Mouse (Mus musculus): ENCODE results near the gene Dao. TPM values are rescaled to one million over a fixed set of nuclear protein-coding genes. Genes with fewer than 3 reads are reported as not detected.

Gene Dao
- polyA plus RNA-seq, 1 experiment from 2014 or later: not detected

- H3K4me1 ChIP-seq (ENCODE audit: control insufficient read depth, insufficient read depth, low read length): no peaks in the 10 kb centered on the region
- no peak overlapping the region for H3K9ac ChIP-seq (replicated peaks; ENCODE audit: low read depth, low read length)
- no peak overlapping the region for H3K4me2 ChIP-seq (ENCODE audit: low read depth, low read length)
- no peak for ATAC-seq (ENCODE audit: low read depth)
- H3K36me3 ChIP-seq (ENCODE audit: control insufficient read depth, insufficient read depth, low read length): no peaks in the 10 kb centered on the region
- H3K27ac ChIP-seq (ENCODE audit: low read depth, low read length): no peak overlapping the region
- no peak overlapping the region for H3K4me3 ChIP-seq (ENCODE audit: low read depth, low read length)
- H3K27me3 ChIP-seq (ENCODE audit: control insufficient read depth, insufficient read depth, low read length): no peaks in the 10 kb centered on the region
- no peaks in the 10 kb centered on the region for H3K9me3 ChIP-seq (ENCODE audit: control insufficient read depth, low read length)
- 34% methylated on average over 11 of the region's 11 CpGs for WGBS
Observed at GRCm38 (mm10) chr5:114004573-114004972, 1.1 kb downstream of the Dao start.

GRCm38 (mm10) chr5:114005100-114005499 lies 1.6 kb downstream of the Dao start:
- Histone ChIP-seq H3K4me3 (ENCODE audit: low read depth, low read length) (no peak overlapping the region), H3K4me2 (ENCODE audit: low read depth, low read length) (no peak overlapping the region), H3K9me3 (ENCODE audit: control insufficient read depth, low read length) (no peaks in the 10 kb centered on the region), H3K4me1 (ENCODE audit: control insufficient read depth, insufficient read depth, low read length) (no peaks in the 10 kb centered on the region), H3K27ac (ENCODE audit: low read depth, low read length) (no peak overlapping the region), H3K36me3 (ENCODE audit: control insufficient read depth, insufficient read depth, low read length) (no peaks in the 10 kb centered on the region), H3K9ac (replicated peaks; ENCODE audit: low read depth, low read length) (no peak overlapping the region), H3K27me3 (ENCODE audit: control insufficient read depth, insufficient read depth, low read length) (no peaks in the 10 kb centered on the region)
- WGBS: 35% methylated on average over 5 of the region's 5 CpGs
- ATAC-seq (ENCODE audit: low read depth): no peak

GRCm38 (mm10) chr5:114006974-114007373 lies 3.5 kb downstream of the Dao start:
- Histone ChIP-seq H3K27me3 (ENCODE audit: control insufficient read depth, insufficient read depth, low read length) (no peaks in the 10 kb centered on the region), H3K4me2 (ENCODE audit: low read depth, low read length) (no peak overlapping the region), H3K9ac (replicated peaks; ENCODE audit: low read depth, low read length) (no peak overlapping the region), H3K4me1 (ENCODE audit: control insufficient read depth, insufficient read depth, low read length) (no peaks in the 10 kb centered on the region), H3K4me3 (ENCODE audit: low read depth, low read length) (no peak overlapping the region), H3K27ac (ENCODE audit: low read depth, low read length) (no peak overlapping the region), H3K9me3 (ENCODE audit: control insufficient read depth, low read length) (no peaks in the 10 kb centered on the region), H3K36me3 (ENCODE audit: control insufficient read depth, insufficient read depth, low read length) (no peaks in the 10 kb centered on the region)
- no peak for ATAC-seq (ENCODE audit: low read depth)
- 89% methylated on average over 4 of the region's 4 CpGs for WGBS

GRCm38 (mm10) chr5:114007753-114008453 lies 4.4 kb downstream of the Dao start:
- H3K4me2 ChIP-seq (ENCODE audit: low read depth, low read length): no peak overlapping the region
- no peaks in the 10 kb centered on the region for H3K27me3 ChIP-seq (ENCODE audit: control insufficient read depth, insufficient read depth, low read length)
- no peaks in the 10 kb centered on the region for H3K9me3 ChIP-seq (ENCODE audit: control insufficient read depth, low read length)
- no peak for ATAC-seq (ENCODE audit: low read depth)
- H3K4me1 ChIP-seq (ENCODE audit: control insufficient read depth, insufficient read depth, low read length): no peaks in the 10 kb centered on the region
- no peak overlapping the region for H3K9ac ChIP-seq (replicated peaks; ENCODE audit: low read depth, low read length)
- H3K36me3 ChIP-seq (ENCODE audit: control insufficient read depth, insufficient read depth, low read length): no peaks in the 10 kb centered on the region
- WGBS: 65% methylated on average over 12 of the region's 12 CpGs
- no peak overlapping the region for H3K4me3 ChIP-seq (ENCODE audit: low read depth, low read length)
- H3K27ac ChIP-seq (ENCODE audit: low read depth, low read length): no peak overlapping the region

GRCm38 (mm10) chr5:114009049-114009448 lies 5.5 kb downstream of the Dao start:
- ATAC-seq (ENCODE audit: low read depth): no peak
- Histone ChIP-seq H3K4me1 (ENCODE audit: control insufficient read depth, insufficient read depth, low read length) (no peaks in the 10 kb centered on the region), H3K4me2 (ENCODE audit: low read depth, low read length) (no peak overlapping the region), H3K27ac (ENCODE audit: low read depth, low read length) (no peak overlapping the region), H3K27me3 (ENCODE audit: control insufficient read depth, insufficient read depth, low read length) (no peaks in the 10 kb centered on the region), H3K9ac (replicated peaks; ENCODE audit: low read depth, low read length) (no peak overlapping the region), H3K4me3 (ENCODE audit: low read depth, low read length) (no peak overlapping the region), H3K36me3 (ENCODE audit: control insufficient read depth, insufficient read depth, low read length) (no peaks in the 10 kb centered on the region), H3K9me3 (ENCODE audit: control insufficient read depth, low read length) (no peaks in the 10 kb centered on the region)
- 85% methylated on average over 4 of the region's 4 CpGs for WGBS

DNA sequence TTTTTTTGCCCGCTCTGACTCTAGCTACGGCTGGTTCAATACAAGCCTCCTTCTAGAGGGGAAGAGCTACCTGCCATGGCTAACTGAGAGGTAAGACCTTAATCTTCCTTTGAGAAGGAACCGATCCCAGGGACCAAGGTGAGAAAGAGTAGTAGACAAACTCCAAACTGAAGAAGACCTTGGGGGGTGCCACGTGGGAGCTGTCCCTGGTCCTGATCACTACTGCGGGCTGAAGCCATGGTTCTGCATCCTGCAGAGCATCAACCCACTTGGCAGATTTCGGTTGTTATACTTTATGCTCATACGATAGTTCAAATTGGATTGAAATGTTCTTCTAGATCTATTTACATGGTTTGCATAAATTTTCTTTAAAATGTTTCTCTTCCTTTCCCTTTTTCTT lies 11.6 kb downstream of the Dao start:
- H3K4me1 ChIP-seq (ENCODE audit: control insufficient read depth, insufficient read depth, low read length): no peaks in the 10 kb centered on the region
- 70% methylated on average over 7 of the region's 7 CpGs for WGBS
- no peak overlapping the region for H3K27ac ChIP-seq (ENCODE audit: low read depth, low read length)
- no peak overlapping the region for H3K4me3 ChIP-seq (ENCODE audit: low read depth, low read length)
- no peak for ATAC-seq (ENCODE audit: low read depth)
- H3K9me3 ChIP-seq (ENCODE audit: control insufficient read depth, low read length): no peaks in the 10 kb centered on the region
- no peak overlapping the region for H3K9ac ChIP-seq (replicated peaks; ENCODE audit: low read depth, low read length)
- no peak overlapping the region for H3K4me2 ChIP-seq (ENCODE audit: low read depth, low read length)
- no peaks in the 10 kb centered on the region for H3K27me3 ChIP-seq (ENCODE audit: control insufficient read depth, insufficient read depth, low read length)
- H3K36me3 ChIP-seq (ENCODE audit: control insufficient read depth, insufficient read depth, low read length): no peaks in the 10 kb centered on the region

GRCm38 (mm10) chr5:114024390-114024789 lies 20.9 kb downstream of the Dao start:
- Histone ChIP-seq H3K4me1 (ENCODE audit: control insufficient read depth, insufficient read depth, low read length) (no peaks in the 10 kb centered on the region), H3K36me3 (ENCODE audit: control insufficient read depth, insufficient read depth, low read length) (no peaks in the 10 kb centered on the region), H3K9ac (replicated peaks; ENCODE audit: low read depth, low read length) (no peak overlapping the region), H3K27me3 (ENCODE audit: control insufficient read depth, insufficient read depth, low read length) (no peaks in the 10 kb centered on the region), H3K4me3 (ENCODE audit: low read depth, low read length) (no peak overlapping the region), H3K9me3 (ENCODE audit: control insufficient read depth, low read length) (no peaks in the 10 kb centered on the region), H3K27ac (ENCODE audit: low read depth, low read length) (no peak overlapping the region), H3K4me2 (ENCODE audit: low read depth, low read length) (0 out of 2 replicates have a peak overlapping the region, but pooled peaks have one; percentile 18)
- 65% methylated on average over 6 of the region's 6 CpGs for WGBS
- ATAC-seq (ENCODE audit: low read depth): no peak

- Histone ChIP-seq H3K4me2 (ENCODE audit: low read depth, low read length) (no peak overlapping the region), H3K27me3 (ENCODE audit: control insufficient read depth, insufficient read depth, low read length) (no peaks in the 10 kb centered on the region), H3K4me3 (ENCODE audit: low read depth, low read length) (no peak overlapping the region), H3K4me1 (ENCODE audit: control insufficient read depth, insufficient read depth, low read length) (no peaks in the 10 kb centered on the region), H3K9ac (replicated peaks; ENCODE audit: low read depth, low read length) (no peak overlapping the region), H3K27ac (ENCODE audit: low read depth, low read length) (no peak overlapping the region), H3K9me3 (ENCODE audit: control insufficient read depth, low read length) (no peaks in the 10 kb centered on the region), H3K36me3 (ENCODE audit: control insufficient read depth, insufficient read depth, low read length) (no peaks in the 10 kb centered on the region)
- ATAC-seq (ENCODE audit: low read depth): peak; percentile 64
- 7% methylated on average over 10 of the region's 10 CpGs for WGBS
Observed at GRCm38 (mm10) chr5:114024885-114025284, 21.4 kb downstream of the Dao start.

GRCm38 (mm10) chr5:114027217-114027944 lies 23.9 kb downstream of the Dao start:
- H3K27me3 ChIP-seq (ENCODE audit: control insufficient read depth, insufficient read depth, low read length): no peaks in the 10 kb centered on the region
- H3K4me2 ChIP-seq (ENCODE audit: low read depth, low read length): no peak overlapping the region
- H3K9me3 ChIP-seq (ENCODE audit: control insufficient read depth, low read length): no peaks in the 10 kb centered on the region
- 86% methylated on average over 12 of the region's 12 CpGs for WGBS
- H3K36me3 ChIP-seq (ENCODE audit: control insufficient read depth, insufficient read depth, low read length): no peaks in the 10 kb centered on the region
- no peak overlapping the region for H3K9ac ChIP-seq (replicated peaks; ENCODE audit: low read depth, low read length)
- H3K4me3 ChIP-seq (ENCODE audit: low read depth, low read length): no peak overlapping the region
- H3K27ac ChIP-seq (ENCODE audit: low read depth, low read length): no peak overlapping the region
- H3K4me1 ChIP-seq (ENCODE audit: control insufficient read depth, insufficient read depth, low read length): no peaks in the 10 kb centered on the region
- no peak for ATAC-seq (ENCODE audit: low read depth)
